Mouse (Mus musculus) C2C12 (cell line): ENCODE data around the gene Ifrd1.

Source experiments
- MYOD1 ChIP-seq: IDR thresholded peaks from one replicate; pipeline ENCODE4 v1.6.1; 2011; ENCODE audit warnings: low read depth; ENCODE audit not compliant: control insufficient read depth, insufficient read length
- MYOG ChIP-seq: IDR thresholded peaks from one replicate; pipeline ENCODE4 v1.6.1; 2011; ENCODE audit not compliant: control insufficient read depth, insufficient read length; ENCODE audit errors: extremely low read depth

GRCm38 (mm10) chr12:40154188-40154587, 94.1 kb downstream of the Ifrd1 start:
- TF ChIP-seq MYOD1 = no peak
- TF ChIP-seq MYOG = no peak
